Mouse (Mus musculus) fat pad, adult 2 months (tissue): ENCODE measurements around the gene Spred2.

ENCODE experiments used
- DNase-seq: peaks from one replicate; pipeline ENCODE4 v3.0.0-alpha.2; 2011; ENCODE audit warnings: low read depth, low spot score; ENCODE audit errors: extremely low read depth

Spred2 gene

GRCm38 (mm10) chr11:19982779-19983178, 58.6 kb downstream of the Spred2 start:
- no peak for DNase-seq

GRCm38 (mm10) chr11:19983298-19983697, 59.1 kb downstream of the Spred2 start:
- DNase-seq: no peak

GRCm38 (mm10) chr11:19984029-19984428, 59.9 kb downstream of the Spred2 start:
- DNase-seq: no peak

DNA sequence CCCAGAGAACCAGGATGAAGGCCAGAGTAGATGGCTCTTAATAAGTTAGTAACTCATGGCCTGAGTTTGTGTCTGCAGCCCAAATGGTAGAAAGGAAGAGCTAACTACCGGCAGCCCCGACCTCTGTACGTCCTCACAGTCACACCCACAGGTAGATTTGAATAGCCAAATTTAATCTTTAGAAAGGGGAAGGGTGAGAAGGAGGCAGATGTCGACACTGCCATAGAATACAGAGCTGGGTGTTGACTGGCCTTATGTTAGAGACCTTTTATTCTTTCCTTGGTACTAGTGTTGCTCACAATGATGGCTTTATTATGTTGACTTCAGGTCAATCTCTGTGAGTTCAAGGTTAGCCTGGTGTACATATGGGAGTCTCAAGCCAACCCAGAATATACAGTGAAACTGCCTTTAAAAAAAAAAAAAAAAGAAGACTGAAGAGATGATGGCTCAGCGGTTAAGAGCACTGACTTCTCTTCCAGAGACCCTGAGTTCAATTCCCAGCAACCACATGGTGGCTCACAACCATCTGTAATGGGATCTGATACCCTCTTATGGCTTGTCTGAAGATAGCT, 61.2 kb downstream of the Spred2 start:
- DNase-seq: no peak

DNA sequence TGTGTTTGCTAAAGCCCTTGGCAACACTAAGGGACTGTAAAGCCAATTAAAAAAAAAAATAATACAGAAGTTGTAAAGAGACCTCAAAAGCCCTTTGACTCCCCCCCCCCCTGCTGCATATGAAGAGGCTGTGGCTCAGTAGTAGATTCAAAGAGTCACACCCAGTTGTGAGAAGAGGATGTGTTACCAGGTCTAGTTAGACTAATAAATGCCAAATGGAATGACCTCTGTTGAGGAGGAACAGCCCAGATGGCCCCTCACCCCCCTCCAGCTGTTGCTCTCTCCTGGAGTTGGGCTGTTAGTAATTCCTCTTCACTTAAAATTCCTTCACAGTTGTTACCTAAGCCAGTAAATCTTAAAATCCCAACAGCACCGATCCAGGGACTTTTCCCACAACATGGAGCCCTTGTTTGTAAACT, 62.3 kb downstream of the Spred2 start:
- DNase-seq: no peak

- no peak for DNase-seq
These were observed 62.9 kb downstream of the Spred2 start for GRCm38 (mm10) chr11:19986871-19987755.

- DNase-seq: no peak
These were observed 63.5 kb downstream of the Spred2 start for GRCm38 (mm10) chr11:19987756-19988091.

DNA sequence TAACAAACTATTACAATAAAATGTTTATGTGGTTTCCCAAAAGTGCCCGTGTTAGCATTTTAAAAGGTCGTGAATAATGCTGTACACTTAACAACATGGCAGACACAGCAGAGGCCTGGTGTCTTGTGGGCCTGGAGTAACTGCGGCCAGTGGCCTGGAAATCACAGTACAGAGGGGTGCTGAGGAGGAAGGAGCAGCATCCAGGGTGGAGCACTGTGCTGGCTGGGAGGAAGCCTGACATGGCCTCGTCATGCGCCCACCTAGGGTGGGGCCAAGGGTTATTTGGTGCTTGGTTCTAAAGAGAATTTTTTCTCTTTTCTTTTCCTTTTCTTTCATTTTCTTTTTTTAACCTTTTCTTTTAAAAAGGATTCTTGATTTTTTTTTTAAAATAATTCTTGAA, 64.0 kb downstream of the Spred2 start:
- DNase-seq: no peak

DNA sequence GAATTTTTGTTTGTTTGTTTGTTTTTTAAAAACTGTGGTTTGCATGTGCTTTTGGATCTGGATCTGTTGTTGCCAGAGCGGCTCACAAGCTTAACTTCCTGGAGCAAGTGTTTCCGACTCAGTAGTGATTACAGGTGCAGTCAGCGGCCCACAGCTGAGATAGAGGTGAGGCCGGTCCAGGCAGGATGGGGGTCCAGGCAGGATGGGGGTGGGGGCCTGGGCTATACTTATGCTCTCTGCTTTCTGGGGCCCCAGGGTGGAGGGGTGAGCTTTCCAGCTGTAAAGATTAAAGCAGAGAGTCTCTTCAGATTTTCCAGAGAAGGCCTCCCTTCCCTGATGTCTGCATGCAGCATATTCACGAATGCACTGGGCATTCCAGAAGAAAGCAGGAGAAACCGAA, 64.5 kb downstream of the Spred2 start:
- no peak for DNase-seq

DNA sequence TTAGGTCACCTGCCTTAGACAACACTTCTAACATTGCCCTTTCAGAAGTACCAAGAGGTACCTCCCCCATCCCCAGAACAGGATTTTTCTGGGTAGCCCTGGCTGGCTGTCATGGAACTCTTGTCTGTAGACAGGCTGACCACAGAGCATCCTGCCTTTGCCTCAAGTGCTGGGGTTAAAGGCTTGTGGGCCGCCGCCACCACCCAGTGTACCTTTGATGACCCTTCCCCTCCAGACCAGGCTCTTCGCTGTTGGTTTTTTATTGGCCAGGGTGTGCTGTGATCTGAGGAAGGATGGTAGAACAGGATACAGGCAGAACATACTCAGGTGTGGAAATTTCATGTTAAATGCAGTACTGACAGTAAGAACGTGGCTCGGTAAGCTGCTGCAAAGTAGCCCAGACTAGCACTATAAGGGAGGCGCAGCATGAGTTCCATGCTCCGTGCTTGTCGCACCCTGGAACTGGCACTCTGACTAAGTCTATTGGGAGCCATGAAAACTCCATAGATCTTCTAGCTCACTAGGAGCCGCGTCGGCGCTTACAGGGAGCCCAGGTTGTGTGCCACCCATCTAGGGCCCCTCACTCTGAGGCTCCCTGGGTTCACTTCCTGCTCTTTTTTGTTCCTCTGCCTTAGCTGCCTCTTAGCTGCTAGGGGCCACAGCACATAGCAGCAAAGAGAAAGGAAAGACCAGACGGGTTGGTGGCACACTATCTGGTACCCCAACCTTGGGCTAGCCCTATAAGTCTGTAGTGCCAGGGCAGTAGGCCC, 65.2 kb downstream of the Spred2 start:
- DNase-seq: no peak

GRCm38 (mm10) chr11:19990731-19991130, 66.6 kb downstream of the Spred2 start:
- DNase-seq: no peak

- DNase-seq: no peak
These were observed 67.3 kb downstream of the Spred2 start for GRCm38 (mm10) chr11:19991303-19991976.

GRCm38 (mm10) chr11:19992341-19993281, 68.4 kb downstream of the Spred2 start:
- no peak for DNase-seq

DNA sequence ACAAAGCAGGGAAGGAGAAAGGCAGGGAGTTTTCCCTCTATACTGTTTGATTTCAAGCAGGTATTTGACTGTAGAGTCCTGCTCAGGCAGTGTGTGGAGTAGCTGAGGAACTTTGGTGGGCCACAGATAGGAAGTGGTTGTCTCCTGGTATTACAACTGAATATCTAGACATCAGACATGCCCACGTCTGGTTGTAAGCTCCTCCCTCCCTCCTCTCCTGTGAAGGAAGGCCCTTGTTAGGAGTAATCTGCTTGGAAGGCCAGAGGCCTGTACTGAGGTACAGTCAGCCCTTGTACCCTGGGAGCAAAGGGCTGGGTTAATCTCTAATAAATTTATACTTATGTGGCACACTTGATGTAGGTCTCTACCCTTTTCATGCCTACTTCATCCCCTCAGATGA, 69.6 kb downstream of the Spred2 start:
- DNase-seq: no peak

GRCm38 (mm10) chr11:19994262-19994790, 70.2 kb downstream of the Spred2 start:
- no peak for DNase-seq

DNA sequence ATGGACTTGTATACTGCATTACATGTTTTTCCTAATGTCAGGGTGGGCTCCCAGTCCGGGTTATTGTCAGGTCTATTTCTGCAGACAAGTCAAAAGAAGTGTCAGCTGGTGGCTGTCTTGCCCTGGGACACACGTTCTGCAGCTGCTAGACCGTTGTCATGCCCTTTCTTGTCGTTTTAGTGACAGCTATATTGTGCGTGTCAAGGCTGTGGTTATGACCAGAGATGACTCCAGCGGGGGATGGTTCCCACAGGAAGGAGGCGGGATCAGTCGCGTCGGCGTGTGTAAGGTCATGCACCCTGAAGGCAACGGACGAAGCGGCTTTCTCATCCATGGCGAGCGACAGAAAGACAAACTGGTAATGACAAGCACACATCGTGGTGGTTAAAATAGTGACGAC, 73.8 kb downstream of the Spred2 start:
- DNase-seq: no peak

DNA sequence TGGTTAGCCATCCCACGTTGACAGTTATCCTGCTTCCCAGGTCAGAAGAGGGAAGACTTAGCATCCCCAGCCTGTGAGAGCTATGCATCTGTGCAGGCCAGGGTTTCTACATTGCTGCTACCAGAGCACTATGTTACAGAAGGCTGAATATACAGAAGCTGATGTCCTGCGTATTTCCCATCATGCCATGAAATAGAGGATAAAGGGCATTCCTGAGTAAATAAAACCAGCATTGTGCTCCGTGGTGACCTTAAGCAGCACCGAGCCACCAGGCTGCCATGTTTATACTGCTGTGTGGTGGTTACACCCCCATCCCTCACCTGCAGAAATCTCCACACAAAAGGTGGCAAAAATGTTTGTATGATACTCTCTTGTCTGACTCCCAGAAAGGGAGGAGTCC, 78.7 kb downstream of the Spred2 start:
- no peak for DNase-seq

GRCm38 (mm10) chr11:20007701-20008100, 83.5 kb downstream of the Spred2 start:
- no peak for DNase-seq

DNA sequence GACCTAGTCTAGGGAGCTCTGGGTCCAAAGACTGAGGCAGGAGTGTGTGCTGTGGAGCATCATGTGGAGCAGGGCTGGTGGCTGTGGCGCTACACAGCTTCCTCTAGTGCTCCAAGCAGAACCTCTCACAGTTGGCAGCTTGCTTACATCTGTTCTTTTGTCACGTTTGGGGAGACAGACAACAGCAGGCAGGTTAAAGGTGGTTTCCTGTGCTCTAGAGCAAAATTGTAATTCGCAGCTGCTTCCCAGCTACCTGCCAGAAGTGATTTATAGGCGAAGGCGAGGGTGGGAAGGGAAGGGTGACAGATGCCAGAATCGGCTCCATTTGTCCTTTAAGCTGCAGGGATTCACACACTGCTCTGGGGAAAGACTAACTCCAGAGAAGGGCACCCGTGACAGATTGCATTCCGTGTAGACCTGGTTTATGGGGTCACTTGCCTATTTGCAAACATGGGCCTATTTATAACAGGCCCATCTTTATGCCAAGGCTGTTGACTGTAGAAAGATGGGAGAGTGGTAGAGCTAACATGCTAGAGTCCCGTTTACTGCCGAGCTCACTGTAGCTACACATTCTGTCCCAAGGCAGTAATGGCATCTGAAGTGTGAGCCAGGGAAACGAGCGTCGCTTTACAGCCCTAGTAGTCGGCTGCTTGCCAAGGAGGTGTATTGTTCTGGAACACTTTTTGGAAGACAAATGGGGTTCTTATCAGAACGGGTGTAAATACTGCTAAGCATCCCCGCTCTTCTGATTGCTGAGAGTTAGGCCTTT, 87.2 kb downstream of the Spred2 start:
- no peak for DNase-seq
